Mouse (Mus musculus) stomach, postnatal 0 days (tissue): Measurements from ENCODE around the gene Arhgap11a.

ENCODE experiments used
- CTCF ChIP-seq: IDR thresholded peaks from 2 replicates; pipeline ENCODE4 v1.5.1; 2016; ENCODE audit warnings: antibody characterized with exemption, low read depth, mild to moderate bottlenecking, moderate library complexity
- EP300 ChIP-seq: optimal IDR thresholded peaks from 2 replicates; pipeline ENCODE3; 2016; ENCODE audit warnings: antibody characterized with exemption

- TF ChIP-seq CTCF (peak; percentile 68), EP300 (no peak)
Observed at GRCm38 (mm10) chr2:113866155-113866554, 17.7 kb upstream of the Arhgap11a start.
